In the genomic region with DNA sequence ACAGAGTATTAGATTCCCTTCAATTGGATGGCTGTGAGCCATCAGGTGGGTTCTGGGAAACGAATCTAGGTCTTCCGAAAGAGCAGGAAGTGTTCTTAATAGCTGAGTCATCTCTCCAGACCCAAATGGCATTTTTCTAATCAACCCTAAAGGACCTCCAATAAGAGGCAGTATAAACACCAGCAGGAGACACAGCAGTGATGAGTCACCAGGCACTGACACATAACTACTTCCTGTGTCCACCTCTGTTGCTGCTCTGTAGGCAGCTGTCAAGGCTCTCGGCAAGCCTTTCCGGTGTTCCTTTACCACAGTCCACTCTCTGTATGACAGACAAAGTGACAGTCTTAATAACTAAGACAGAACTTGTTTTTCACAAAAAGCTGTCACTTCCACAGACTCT, we compare ENCODE assay signal across 10 mouse cellular contexts.
DNase-seq lines count a peak whose midpoint lies in the region; ATAC-seq and TF ChIP-seq lines count a peak whose summit lies in the region.
"Had no signal": no experiment of that assay in that cellular context is flagged by ENCODE, and none has a peak within 500 bp of the region (broad histone marks: within the 10 kb centered on the region; RNA-seq: fewer than 3 reads in every experiment).

No protein-coding gene starts in this region.

- no peak for TF ChIP-seq EP300 in stomach, postnatal 0 days (optimal IDR thresholded peaks at IDR 0.05)

- no peak overlapping the region for H3K4me3 ChIP-seq in stomach, postnatal 0 days (ENCODE audit: low read depth, low read length)
- H3K4me3 ChIP-seq: layer of hippocampus, adult 2 months; lung, embryonic 15.5 days had no signal

- 0 out of 2 replicates have a peak, but pooled peaks cover 2% of the 10 kb centered on the region for H3K36me3 ChIP-seq in stomach, postnatal 0 days (ENCODE audit: control insufficient read depth, insufficient read depth, low read length)
- H3K36me3 ChIP-seq: lung, embryonic 15.5 days had no signal

- DNase-seq in urinary bladder, postnatal 14 days (ENCODE audit: low spot score) = peak; percentile 6
- no peak for DNase-seq in urinary bladder, postnatal 4 days (ENCODE audit: low spot score in 2 of 2)
- DNase-seq in R1 (ENCODE audit: low read depth, low spot score) = peak; percentile 37
- peak; percentile 25 for DNase-seq in induced T-regulatory cell, adult 2 months (ENCODE audit: low read depth)
- no peak for DNase-seq in stomach, postnatal 0 days (ENCODE audit: low spot score)
- DNase-seq in left cerebral cortex, postnatal 25 days (ENCODE audit: low spot score in 2 of 2) = no peak
- no peak for DNase-seq in gastrocnemius, postnatal 4 days (ENCODE audit: low spot score in 2 of 2)

- no peaks in the 10 kb centered on the region for H3K4me1 ChIP-seq in stomach, postnatal 0 days (replicated peaks; ENCODE audit: control insufficient read depth, insufficient read depth)
- H3K4me1 ChIP-seq: lung, embryonic 15.5 days had no signal

- intact Hi-C loops in left cerebral cortex, postnatal 25 days (cut with DNase I) = no loop called here

- no peak overlapping the region for H3K27ac ChIP-seq in stomach, postnatal 0 days (replicated peaks)
- H3K27ac ChIP-seq: layer of hippocampus, adult 2 months; lung, embryonic 15.5 days had no signal

- H3K9me3 ChIP-seq in stomach, postnatal 0 days (ENCODE audit: control insufficient read depth, low read length) = no peaks in the 10 kb centered on the region
- H3K9me3 ChIP-seq: lung, embryonic 15.5 days had no signal

- no peaks in the 10 kb centered on the region for H3K27me3 ChIP-seq in stomach, postnatal 0 days (ENCODE audit: control insufficient read depth, insufficient read depth, low read length)
- H3K27me3 ChIP-seq: lung, embryonic 15.5 days had no signal

- H3K4me2 ChIP-seq in stomach, postnatal 0 days (replicated peaks; ENCODE audit: low read depth) = no peak overlapping the region
- H3K4me2 ChIP-seq: lung, embryonic 15.5 days had no signal

- H3K9ac ChIP-seq in stomach, postnatal 0 days (ENCODE audit: low read length) = no peak overlapping the region
- H3K9ac ChIP-seq: lung, embryonic 15.5 days had no signal

- no peak for TF ChIP-seq CTCF in stomach, postnatal 0 days (IDR thresholded peaks at IDR 0.05; ENCODE audit: low read depth)

- peak; percentile 81 for ATAC-seq in stomach, postnatal 0 days (ENCODE audit: low FRiP score, low TSS enrichment)
- no peak for ATAC-seq in frontal cortex, adult (ENCODE audit: low TSS enrichment)

- 63% methylated on average over 4 of the region's 4 CpGs for WGBS in stomach, postnatal 0 days

Comparison
In these comparisons a context has a peak if more than half of its experiments do, and no peak if none do; other contexts are left out.
1. DNase-seq: peak in urinary bladder, postnatal 14 days (single experiment), R1 (single experiment) and induced T-regulatory cell, adult 2 months (single experiment); none in urinary bladder, postnatal 4 days (0 of 2), stomach, postnatal 0 days (single experiment), left cerebral cortex, postnatal 25 days (0 of 2) and gastrocnemius, postnatal 4 days (0 of 2).